Mouse (Mus musculus): Measurements from ENCODE around the gene Cnnm2. TPM values are rescaled to one million over a fixed set of nuclear protein-coding genes. Genes with fewer than 3 reads are reported as not detected.
"Not testable (repeated sequence)": the region's sequence is repeated elsewhere in the genome, so short reads cannot be mapped to it uniquely, and the experiment has no call there.

Cnnm2 gene
- total RNA-seq (2021): 1 to 10 TPM; 6.0 to 6.7 TPM

GRCm38 (mm10) chr19:46761247-46761946 lies at the start of gene Cnnm2:
TSS of gene Cnnm2 (plus strand) at chr19:46761596.
- intact Hi-C loops (cut with DNase I): loop anchor here (2.0 kb wide), 1 partner anchor 229 kb away; no protein-coding TSS in a partner anchor
- peak; percentile 99 to 100 for DNase-seq

- intact Hi-C loops (cut with DNase I): no loop called here
- DNase-seq: no peak
These were observed 47.2 kb upstream of the Cnnm2 start for GRCm38 (mm10) chr19:46714234-46714633.

GRCm38 (mm10) chr19:46715016-46715415 lies 46.4 kb upstream of the Cnnm2 start:
- intact Hi-C loops (cut with DNase I): no loop called here
- no peak for DNase-seq

- DNase-seq: no peak
- intact Hi-C loops (cut with DNase I): no loop called here
These were observed 43.2 kb upstream of the Cnnm2 start for GRCm38 (mm10) chr19:46718150-46718549.

- intact Hi-C loops (cut with DNase I): no loop called here
- DNase-seq: no peak
These were observed 37.0 kb upstream of the Cnnm2 start for GRCm38 (mm10) chr19:46724411-46724810.

- DNase-seq: no peak
- intact Hi-C loops (cut with DNase I): no loop called here
These were observed 35.3 kb upstream of the Cnnm2 start for GRCm38 (mm10) chr19:46726142-46726541.

GRCm38 (mm10) chr19:46727140-46727736 lies 34.2 kb upstream of the Cnnm2 start:
- DNase-seq: no peak
- intact Hi-C loops (cut with DNase I): no loop called here

- DNase-seq: no peak
- intact Hi-C loops (cut with DNase I): no loop called here
These were observed 33.4 kb upstream of the Cnnm2 start for GRCm38 (mm10) chr19:46727945-46728540.

GRCm38 (mm10) chr19:46728909-46729308 lies 32.5 kb upstream of the Cnnm2 start:
- intact Hi-C loops (cut with DNase I): no loop called here
- no peak for DNase-seq

GRCm38 (mm10) chr19:46731351-46731750 lies 30.0 kb upstream of the Cnnm2 start:
- DNase-seq: no peak
- intact Hi-C loops (cut with DNase I): no loop called here

GRCm38 (mm10) chr19:46732673-46733072 lies 28.7 kb upstream of the Cnnm2 start:
- intact Hi-C loops (cut with DNase I); DNase-seq: not testable (repeated sequence)

- intact Hi-C loops (cut with DNase I): no loop called here
- no peak for DNase-seq
These were observed 27.8 kb upstream of the Cnnm2 start for GRCm38 (mm10) chr19:46733626-46734025.

GRCm38 (mm10) chr19:46735241-46735640 lies 26.2 kb upstream of the Cnnm2 start:
- intact Hi-C loops (cut with DNase I): no loop called here
- no peak for DNase-seq

GRCm38 (mm10) chr19:46737106-46737505 lies 24.3 kb upstream of the Cnnm2 start:
- intact Hi-C loops (cut with DNase I): no loop called here
- no peak for DNase-seq

- intact Hi-C loops (cut with DNase I): loop anchor here (1.0 kb wide), 2 partner anchors 70 to 152 kb away; no protein-coding TSS in a partner anchor
- DNase-seq: peak; percentile 66 to 72
These were observed 20.9 kb upstream of the Cnnm2 start for GRCm38 (mm10) chr19:46740341-46741008.

GRCm38 (mm10) chr19:46741574-46741973 lies 19.8 kb upstream of the Cnnm2 start:
- intact Hi-C loops (cut with DNase I): no loop called here
- no peak for DNase-seq

- intact Hi-C loops (cut with DNase I): no loop called here
- DNase-seq: no peak
These were observed 16.7 kb upstream of the Cnnm2 start for GRCm38 (mm10) chr19:46744681-46745080.

- DNase-seq: no peak
- intact Hi-C loops (cut with DNase I): no loop called here
These were observed 13.6 kb upstream of the Cnnm2 start for GRCm38 (mm10) chr19:46747799-46748198.

GRCm38 (mm10) chr19:46752235-46752634 lies 9.2 kb upstream of the Cnnm2 start:
- intact Hi-C loops (cut with DNase I): no loop called here
- no peak for DNase-seq

- intact Hi-C loops (cut with DNase I): no loop called here
- peak in 1 of 2 experiments; percentile 43 for DNase-seq
These were observed 6.3 kb upstream of the Cnnm2 start for GRCm38 (mm10) chr19:46755066-46755465.

- DNase-seq: no peak
- intact Hi-C loops (cut with DNase I): no loop called here
These were observed 5.2 kb upstream of the Cnnm2 start for GRCm38 (mm10) chr19:46756221-46756620.

Data from heart, postnatal 36 days (tissue).